Mouse (Mus musculus): ENCODE data around the gene Sertad3. TPM values are rescaled to one million over a fixed set of nuclear protein-coding genes. Genes with fewer than 3 reads are reported as not detected.

Gene Sertad3
- 29.4 and 30.3 TPM in 2 replicates for polyA plus RNA-seq (2016; fragmentation: Nextera tagmentation; extraction: Ambion mirVana)

DNA sequence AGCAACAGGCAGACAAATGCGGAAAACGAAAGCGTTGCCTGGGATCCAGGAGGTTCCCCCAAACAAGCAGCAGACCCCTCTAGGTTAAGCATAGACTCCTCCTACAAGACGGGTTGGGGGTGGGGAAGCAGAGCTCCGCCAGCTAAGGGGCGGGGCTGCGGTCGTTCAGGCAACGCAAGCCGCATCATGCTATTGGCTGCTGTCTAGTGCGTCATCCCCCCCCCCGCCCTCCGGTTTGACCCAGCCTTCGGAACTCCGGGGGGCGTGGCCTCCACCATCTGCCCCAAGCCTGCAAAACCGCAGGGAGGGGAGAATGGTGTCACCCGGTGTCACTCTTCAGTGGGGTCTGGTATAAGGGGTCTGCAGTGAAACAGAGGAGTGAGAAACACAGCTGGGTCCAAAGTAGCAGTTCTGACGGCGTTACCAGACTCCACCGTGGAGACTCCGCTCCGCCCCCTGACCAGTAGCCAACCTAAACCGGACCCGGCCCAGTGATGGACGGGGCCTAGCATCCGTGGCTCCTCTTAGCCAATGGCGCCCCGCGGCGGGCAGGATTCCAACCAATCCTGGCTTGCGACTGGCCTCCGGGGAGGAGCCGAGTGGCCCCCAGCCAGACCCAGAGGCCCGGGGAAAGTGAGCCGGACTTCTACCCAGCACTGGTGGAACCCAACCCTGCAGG is at the start of gene Sertad3:
TSS of gene Sertad3 (plus strand) at position 613 of the 679 bp plus-strand sequence.
- Histone ChIP-seq H3K27me3 (no peaks in the 10 kb centered on the region), H3K36me3 (peaks cover 27% of the 10 kb centered on the region), H3K4me2 (peak within 1 kb of the TSS; percentile 63), H3K4me3 (replicated peaks) (peak within 1 kb of the TSS; percentile 72), H3K9ac (replicated peaks) (peak within 1 kb of the TSS; percentile 57), H3K9me3 (no peaks in the 10 kb centered on the region), H3K4me1 (replicated peaks) (peaks cover 13% of the 10 kb centered on the region; the same call in 1 of the 2 replicates), H3K27ac (peak within 1 kb of the TSS; percentile 93)
- under 1% methylated on average over 36 of the region's 36 CpGs for WGBS
- peak; percentile 95 for ATAC-seq (ENCODE audit: insufficient number of reproducible peaks, insufficient read depth, low FRiP score, low TSS enrichment, low read depth)

DNA sequence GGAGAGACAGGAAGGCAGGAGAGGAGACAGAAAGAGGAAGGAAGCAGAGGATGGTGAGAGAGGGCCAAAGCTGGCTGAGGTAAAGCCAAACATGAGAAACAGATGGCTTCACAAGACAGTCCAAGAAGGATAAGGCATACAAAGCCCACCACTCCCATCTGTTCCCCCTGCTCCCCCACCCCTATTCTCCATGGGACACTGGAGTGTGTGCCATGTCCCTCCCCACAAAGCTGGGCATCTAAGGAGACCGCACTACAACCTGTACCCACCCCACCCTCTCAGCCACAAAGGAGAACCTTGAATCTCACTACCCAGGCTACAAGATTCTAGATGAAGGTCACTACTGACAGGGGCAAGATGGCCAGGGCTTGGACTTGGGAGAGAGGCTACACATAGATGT is 46.2 kb upstream of the Sertad3 start:
- 85% methylated on average over 1 of the region's 1 CpGs for WGBS
- Histone ChIP-seq H3K4me3 (replicated peaks) (no peak overlapping the region), H3K36me3 (no peaks in the 10 kb centered on the region), H3K9ac (replicated peaks) (no peak overlapping the region), H3K9me3 (peaks cover 9% of the 10 kb centered on the region), H3K4me2 (no peak overlapping the region), H3K27ac (no peak overlapping the region), H3K4me1 (replicated peaks) (no peaks in the 10 kb centered on the region), H3K27me3 (0 out of 2 replicates have a peak, but pooled peaks cover 7% of the 10 kb centered on the region)
- no peak for ATAC-seq (ENCODE audit: insufficient number of reproducible peaks, insufficient read depth, low FRiP score, low TSS enrichment, low read depth)

DNA sequence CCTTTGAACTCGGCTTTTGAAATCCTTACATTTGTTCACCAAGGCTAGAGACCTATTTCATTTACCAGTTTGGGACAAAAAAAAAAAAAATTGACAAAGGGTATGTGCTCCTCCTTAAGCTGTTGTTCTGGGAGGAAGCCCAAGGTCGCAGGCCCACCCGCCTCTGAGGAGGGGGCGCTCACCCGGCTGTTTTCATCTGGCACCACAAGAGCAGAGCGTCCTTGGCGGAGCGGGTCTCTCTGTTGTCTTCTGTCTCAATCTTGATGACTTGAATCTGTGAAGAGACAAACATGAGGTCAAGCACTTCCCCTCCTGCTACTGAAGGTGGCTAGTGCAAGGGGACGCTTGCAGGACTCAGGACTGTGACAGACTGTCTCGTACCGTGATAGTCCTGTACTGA is 45.6 kb upstream of the Sertad3 start:
- Histone ChIP-seq H3K36me3 (no peaks in the 10 kb centered on the region), H3K9ac (replicated peaks) (no peak overlapping the region), H3K9me3 (peaks cover 9% of the 10 kb centered on the region), H3K4me2 (no peak overlapping the region), H3K27ac (no peak overlapping the region), H3K4me1 (replicated peaks) (no peaks in the 10 kb centered on the region), H3K27me3 (peaks cover 11% of the 10 kb centered on the region), H3K4me3 (replicated peaks) (no peak overlapping the region)
- WGBS, result 79% methylated on average over 11 of the region's 11 CpGs
- no peak for ATAC-seq (ENCODE audit: insufficient number of reproducible peaks, insufficient read depth, low FRiP score, low TSS enrichment, low read depth)

DNA sequence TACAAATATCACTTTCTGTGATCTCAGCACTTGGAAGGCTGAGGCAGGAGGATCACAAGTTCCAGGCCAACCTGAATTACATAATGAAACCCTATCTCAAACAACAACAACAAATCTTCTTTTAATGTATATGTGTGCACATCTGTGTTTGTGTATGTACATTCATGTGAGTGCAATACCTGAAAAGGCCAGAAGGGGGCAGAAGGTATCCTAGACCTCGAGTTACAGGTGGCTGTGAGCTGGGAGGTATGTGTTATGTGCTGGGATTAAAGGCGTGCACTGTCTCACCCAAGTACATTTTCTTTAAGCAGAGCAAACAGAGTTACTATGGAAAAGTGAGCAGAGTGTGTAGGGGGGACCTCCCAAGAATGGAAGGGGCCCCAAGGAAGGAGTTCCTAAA is 44.4 kb upstream of the Sertad3 start:
- 66% methylated on average over 2 of the region's 2 CpGs for WGBS
- H3K4me1 ChIP-seq (replicated peaks), result no peaks in the 10 kb centered on the region
- peaks cover 19% of the 10 kb centered on the region for H3K27me3 ChIP-seq
- H3K36me3 ChIP-seq, result no peaks in the 10 kb centered on the region
- H3K4me3 ChIP-seq (replicated peaks), result no peak overlapping the region
- H3K9ac ChIP-seq (replicated peaks), result no peak overlapping the region
- H3K27ac ChIP-seq, result no peak overlapping the region
- peaks cover 9% of the 10 kb centered on the region for H3K9me3 ChIP-seq
- ATAC-seq (ENCODE audit: insufficient number of reproducible peaks, insufficient read depth, low FRiP score, low TSS enrichment, low read depth), result no peak
- H3K4me2 ChIP-seq, result no peak overlapping the region

DNA sequence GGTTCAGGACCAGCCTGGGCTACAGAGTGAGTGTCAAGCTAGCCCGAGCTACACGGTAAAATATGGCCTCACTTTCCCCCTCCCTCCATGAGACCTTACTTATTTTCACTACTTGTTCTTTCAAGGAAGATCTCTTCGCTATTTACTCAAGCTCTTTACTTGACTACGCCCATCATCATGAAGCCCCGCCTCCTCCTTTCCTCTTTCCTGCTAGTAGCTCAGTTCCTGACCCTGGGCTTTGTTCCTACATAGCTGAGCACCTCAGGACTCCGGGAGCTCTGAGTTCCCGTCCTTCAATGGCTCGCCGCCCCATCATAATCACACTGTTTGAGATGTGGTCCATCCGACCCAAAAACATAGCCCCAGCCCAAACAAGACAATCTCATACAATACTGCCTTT is 40.2 kb upstream of the Sertad3 start:
- Histone ChIP-seq H3K4me3 (replicated peaks) (no peak overlapping the region), H3K27ac (no peak overlapping the region), H3K9ac (replicated peaks) (no peak overlapping the region), H3K27me3 (peaks cover 37% of the 10 kb centered on the region), H3K4me1 (replicated peaks) (no peaks in the 10 kb centered on the region), H3K9me3 (peaks cover 13% of the 10 kb centered on the region), H3K36me3 (no peaks in the 10 kb centered on the region), H3K4me2 (peak overlapping the region; percentile 6; the same call in 1 of the 2 replicates)
- WGBS, result 26% methylated on average over 10 of the region's 10 CpGs
- ATAC-seq (ENCODE audit: insufficient number of reproducible peaks, insufficient read depth, low FRiP score, low TSS enrichment, low read depth), result no peak

DNA sequence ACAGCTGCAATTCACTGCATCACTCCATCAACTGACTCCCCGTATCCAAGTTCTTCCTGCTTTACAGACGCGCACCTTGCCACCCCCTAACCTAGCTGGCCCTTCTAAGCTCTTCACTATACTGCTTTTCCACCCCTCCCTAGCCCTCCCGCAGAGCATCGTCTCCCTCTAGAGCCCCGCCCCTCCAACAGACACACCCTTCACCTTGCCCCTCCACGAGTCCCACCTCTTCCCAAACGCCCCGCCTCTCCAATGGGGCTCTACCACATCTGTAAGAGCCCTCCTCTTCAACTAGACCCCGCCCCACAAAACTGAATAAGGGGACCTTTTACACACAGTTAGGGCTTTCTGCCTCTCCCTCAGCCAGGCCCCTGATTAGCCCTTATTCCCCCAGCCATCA is 39.8 kb upstream of the Sertad3 start:
- WGBS, result 10% methylated on average over 10 of the region's 10 CpGs
- H3K4me2 ChIP-seq, result peak overlapping the region; percentile 6; the same call in 1 of the 2 replicates
- H3K36me3 ChIP-seq, result no peaks in the 10 kb centered on the region
- ATAC-seq (ENCODE audit: insufficient number of reproducible peaks, insufficient read depth, low FRiP score, low TSS enrichment, low read depth), result no peak
- H3K4me3 ChIP-seq (replicated peaks), result no peak overlapping the region
- H3K27ac ChIP-seq, result no peak overlapping the region
- peaks cover 13% of the 10 kb centered on the region for H3K9me3 ChIP-seq
- peaks cover 37% of the 10 kb centered on the region for H3K27me3 ChIP-seq
- no peaks in the 10 kb centered on the region for H3K4me1 ChIP-seq (replicated peaks)
- no peak overlapping the region for H3K9ac ChIP-seq (replicated peaks)

DNA sequence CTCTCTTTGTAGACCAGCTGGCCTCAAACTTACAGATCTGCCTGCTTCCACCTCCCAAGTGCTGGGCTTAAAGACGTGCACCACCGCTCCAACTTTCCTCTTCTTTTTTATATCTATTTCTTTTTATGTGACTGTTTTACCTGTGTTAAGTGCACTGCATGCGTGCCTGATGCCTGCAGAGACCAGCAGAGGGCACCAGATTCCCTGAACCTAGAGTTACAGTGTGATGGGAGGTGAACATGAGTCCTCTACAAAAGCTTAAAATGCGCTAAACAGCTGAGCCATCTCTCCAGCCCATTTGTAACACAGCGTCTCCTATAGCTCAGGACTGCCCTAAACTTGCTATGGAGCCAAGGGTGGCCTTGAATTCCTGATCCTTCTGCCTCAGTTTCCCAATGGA is 36.0 kb upstream of the Sertad3 start:
- ATAC-seq (ENCODE audit: insufficient number of reproducible peaks, insufficient read depth, low FRiP score, low TSS enrichment, low read depth), result no peak
- peaks cover 15% of the 10 kb centered on the region; the same call in 1 of the 2 replicates for H3K9me3 ChIP-seq
- H3K36me3 ChIP-seq, result no peaks in the 10 kb centered on the region
- H3K9ac ChIP-seq (replicated peaks), result no peak overlapping the region
- no peak overlapping the region for H3K27ac ChIP-seq
- H3K4me1 ChIP-seq (replicated peaks), result no peaks in the 10 kb centered on the region
- no peak overlapping the region for H3K4me3 ChIP-seq (replicated peaks)
- 61% methylated on average over 5 of the region's 5 CpGs for WGBS
- H3K27me3 ChIP-seq, result peaks cover 32% of the 10 kb centered on the region
- no peak overlapping the region for H3K4me2 ChIP-seq

DNA sequence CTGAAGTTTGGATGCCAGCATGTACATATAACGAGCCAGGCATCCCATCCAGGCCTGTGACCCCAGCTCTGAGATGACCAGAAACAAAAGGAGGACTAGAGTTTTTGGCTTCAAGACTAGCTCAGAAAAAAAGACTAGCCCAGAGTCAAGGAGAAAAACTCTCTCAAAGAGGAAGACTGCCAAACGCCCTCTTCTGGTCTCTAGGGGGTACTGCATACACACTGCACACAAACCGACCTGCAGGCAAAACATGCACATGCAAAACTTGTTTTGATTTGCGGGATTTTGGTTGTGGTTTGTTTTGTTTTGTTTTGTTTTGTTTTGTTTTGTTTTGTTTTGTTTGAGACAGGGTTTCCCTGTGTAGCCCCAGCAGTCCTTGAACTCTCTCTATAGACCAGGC is 33.6 kb upstream of the Sertad3 start:
- Histone ChIP-seq H3K4me3 (replicated peaks) (no peak overlapping the region), H3K9me3 (peaks cover 15% of the 10 kb centered on the region; the same call in 1 of the 2 replicates), H3K27me3 (peaks cover 17% of the 10 kb centered on the region), H3K4me2 (no peak overlapping the region), H3K36me3 (no peaks in the 10 kb centered on the region), H3K4me1 (replicated peaks) (no peaks in the 10 kb centered on the region), H3K27ac (no peak overlapping the region), H3K9ac (replicated peaks) (no peak overlapping the region)
- WGBS, result 80% methylated on average over 4 of the region's 4 CpGs
- ATAC-seq (ENCODE audit: insufficient number of reproducible peaks, insufficient read depth, low FRiP score, low TSS enrichment, low read depth), result no peak

DNA sequence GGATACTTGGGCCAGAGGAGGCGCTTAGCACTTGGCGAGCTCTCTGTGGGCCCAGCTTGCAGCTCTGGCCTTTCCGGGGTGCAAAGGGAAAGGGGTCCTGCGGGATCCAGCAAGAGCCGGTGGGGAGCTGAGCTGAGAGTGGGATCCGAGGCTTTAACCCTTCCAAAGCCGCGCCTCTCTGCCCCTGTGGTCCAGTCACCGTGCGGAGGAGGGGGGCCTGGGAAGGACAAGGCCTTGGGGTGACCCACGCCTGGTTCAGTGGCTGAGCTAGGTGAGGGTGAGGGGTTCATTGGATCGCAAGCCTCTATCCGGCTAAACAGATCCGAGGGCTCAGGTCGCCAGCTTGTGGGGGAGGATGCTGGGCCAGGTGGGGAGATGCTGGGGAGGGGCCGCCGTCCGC is 27.5 kb upstream of the Sertad3 start:
- Histone ChIP-seq H3K9me3 (no peaks in the 10 kb centered on the region), H3K36me3 (no peaks in the 10 kb centered on the region), H3K4me1 (replicated peaks) (peaks cover 18% of the 10 kb centered on the region), H3K27ac (no peak overlapping the region), H3K4me2 (peak overlapping the region; percentile 97), H3K9ac (replicated peaks) (peak overlapping the region; percentile 69), H3K27me3 (peaks cover 40% of the 10 kb centered on the region), H3K4me3 (replicated peaks) (peak overlapping the region; percentile 57)
- ATAC-seq (ENCODE audit: insufficient number of reproducible peaks, insufficient read depth, low FRiP score, low TSS enrichment, low read depth), result no peak
- 3% methylated on average over 18 of the region's 18 CpGs for WGBS

DNA sequence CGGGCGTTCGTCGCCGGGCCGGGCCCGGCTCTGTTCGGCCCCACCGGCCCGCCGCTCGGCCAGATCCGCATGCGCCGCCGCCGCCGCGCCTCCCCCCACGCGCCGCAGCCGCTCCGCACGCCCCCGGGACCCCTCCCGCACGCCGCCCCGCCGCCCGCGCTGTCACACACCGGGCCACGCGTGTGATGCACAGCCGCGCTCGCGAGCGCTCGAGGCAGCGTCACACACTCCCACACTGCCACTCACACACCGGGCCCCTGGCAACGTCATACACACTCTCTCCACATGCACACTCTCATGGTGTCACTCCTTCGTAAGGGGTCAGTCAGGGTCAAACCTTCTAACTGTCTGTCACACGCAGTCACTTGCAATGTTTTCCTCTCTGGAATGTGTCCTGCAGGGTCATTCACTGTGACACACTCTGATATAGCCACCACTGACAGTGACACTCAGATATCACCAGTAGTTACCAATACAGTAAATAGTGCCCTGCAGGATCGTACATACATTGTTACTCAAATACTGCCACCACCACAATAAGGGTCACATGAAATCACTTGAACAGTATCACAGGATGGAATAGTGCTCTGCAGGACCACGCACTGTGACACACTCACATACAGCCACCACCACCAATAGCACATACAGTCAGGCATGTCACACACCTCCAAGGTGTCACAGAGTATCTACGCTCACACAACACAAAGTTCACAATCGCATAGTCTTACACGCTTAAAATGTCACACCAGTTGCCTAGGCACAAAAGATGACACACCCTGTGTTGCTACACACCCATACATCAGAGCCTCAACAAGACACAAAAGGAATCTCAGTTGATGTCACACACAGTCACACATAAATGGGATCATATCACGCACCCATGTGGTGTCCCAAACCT is 26.8 kb upstream of the Sertad3 start:
- Histone ChIP-seq H3K4me3 (replicated peaks) (peak overlapping the region; percentile 57), H3K27me3 (peaks cover 40% of the 10 kb centered on the region), H3K27ac (no peak overlapping the region), H3K4me2 (peak overlapping the region; percentile 97), H3K9me3 (no peaks in the 10 kb centered on the region), H3K4me1 (replicated peaks) (peaks cover 18% of the 10 kb centered on the region), H3K9ac (replicated peaks) (peak overlapping the region; percentile 69), H3K36me3 (no peaks in the 10 kb centered on the region)
- WGBS, result 13% methylated on average over 35 of the region's 53 CpGs
- ATAC-seq (ENCODE audit: insufficient number of reproducible peaks, insufficient read depth, low FRiP score, low TSS enrichment, low read depth), result no peak; the same call in 1 of the 2 replicates

Measured in limb, embryonic 12.5 days (tissue).